Mouse (Mus musculus): ENCODE measurements around the gene Fam83e.

Fam83e gene

GRCm38 (mm10) chr7:45741777-45742176 is 20.8 kb downstream of the Fam83e start:
- DNase-seq: no peak

- DNase-seq: peak; percentile 73 to 80
These were observed 21.3 kb downstream of the Fam83e start for GRCm38 (mm10) chr7:45742338-45742737.

DNA sequence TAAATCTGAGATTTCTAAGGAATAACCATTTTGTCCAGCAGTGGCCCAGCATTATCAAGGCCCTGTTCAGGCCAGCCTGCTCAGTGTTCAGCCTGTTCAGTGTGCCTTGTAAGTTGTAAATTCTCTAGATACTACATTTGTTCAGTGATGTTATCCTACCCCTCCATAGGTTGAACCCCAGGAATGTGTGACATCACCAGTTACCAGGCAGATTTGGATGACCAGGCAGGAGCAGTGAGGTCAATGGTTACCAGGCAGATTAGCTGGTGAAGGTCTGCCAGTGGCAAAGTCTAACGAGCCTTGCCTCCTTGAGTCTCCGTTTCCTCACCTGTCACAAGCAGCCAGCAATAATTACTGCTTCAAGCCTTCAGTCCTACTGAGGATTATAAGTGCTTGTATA is 23.4 kb downstream of the Fam83e start:
- peak; percentile 90 to 95 for DNase-seq

GRCm38 (mm10) chr7:45746518-45746917 is 25.5 kb downstream of the Fam83e start:
- DNase-seq: no peak

- no peak for DNase-seq
These were observed 26.4 kb downstream of the Fam83e start for GRCm38 (mm10) chr7:45747450-45747849.

DNA sequence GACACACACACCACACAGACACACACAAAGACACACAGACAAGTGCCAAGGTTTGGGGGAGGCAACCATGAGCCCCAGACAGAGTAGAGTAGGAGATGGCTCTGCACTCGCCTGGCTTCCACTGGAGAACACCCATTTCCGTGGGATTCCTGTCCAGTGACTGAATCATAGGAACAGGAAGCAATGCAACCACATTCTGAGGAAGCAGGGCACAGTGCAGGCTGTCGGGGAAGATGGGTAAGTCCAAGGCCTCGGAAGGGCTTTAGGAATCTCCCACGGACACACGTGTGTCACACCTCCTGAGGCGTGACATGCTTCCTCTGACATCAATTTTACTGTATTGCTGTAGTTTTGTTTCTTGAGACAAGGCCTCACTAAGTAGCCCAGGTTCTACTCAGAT is 27.1 kb downstream of the Fam83e start:
- no peak for DNase-seq

DNA sequence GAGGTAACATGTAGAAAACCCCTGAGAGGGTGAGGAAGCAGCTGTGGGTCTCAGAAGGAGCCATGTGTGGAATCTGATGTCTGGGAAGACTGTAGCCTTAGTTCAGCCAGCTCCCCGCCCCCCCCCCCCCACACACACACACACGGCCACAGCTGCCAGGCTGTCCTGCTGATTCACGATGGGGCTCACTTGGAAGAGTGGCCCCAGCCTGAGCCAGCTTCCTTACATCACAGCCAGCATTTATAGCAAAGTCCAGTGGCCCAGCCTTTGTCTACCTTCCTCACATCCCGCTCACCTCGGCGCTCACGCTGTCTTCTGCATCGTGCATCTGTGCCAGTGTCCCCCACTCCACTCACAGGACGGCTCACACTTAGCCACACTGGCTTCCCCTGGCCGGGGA is 28.4 kb downstream of the Fam83e start:
- no peak for DNase-seq

GRCm38 (mm10) chr7:45750162-45750561 is 29.1 kb downstream of the Fam83e start:
- DNase-seq: no peak

DNA sequence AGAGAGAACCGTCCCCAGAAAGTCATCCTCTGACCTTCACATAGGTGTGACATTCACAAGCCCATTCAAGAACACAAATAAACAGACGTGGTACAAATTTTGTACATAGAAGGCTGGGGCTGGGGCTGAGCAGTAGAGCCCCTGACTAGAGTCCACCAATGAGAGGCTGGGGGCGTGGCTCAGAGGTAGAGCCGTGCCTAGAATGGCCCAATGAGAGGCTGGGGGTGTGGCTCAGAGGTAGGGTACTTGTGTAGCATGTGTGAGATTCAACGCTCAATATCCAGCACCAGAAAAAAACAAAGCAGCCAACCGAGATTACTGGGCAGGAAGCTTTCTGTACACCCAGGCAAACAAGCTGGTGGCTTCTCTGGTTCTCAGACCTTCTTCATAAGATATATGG is 34.7 kb downstream of the Fam83e start:
- no peak for DNase-seq

- peak; percentile 43 to 48 for DNase-seq
These were observed 38.4 kb downstream of the Fam83e start for GRCm38 (mm10) chr7:45759400-45759799.

DNA sequence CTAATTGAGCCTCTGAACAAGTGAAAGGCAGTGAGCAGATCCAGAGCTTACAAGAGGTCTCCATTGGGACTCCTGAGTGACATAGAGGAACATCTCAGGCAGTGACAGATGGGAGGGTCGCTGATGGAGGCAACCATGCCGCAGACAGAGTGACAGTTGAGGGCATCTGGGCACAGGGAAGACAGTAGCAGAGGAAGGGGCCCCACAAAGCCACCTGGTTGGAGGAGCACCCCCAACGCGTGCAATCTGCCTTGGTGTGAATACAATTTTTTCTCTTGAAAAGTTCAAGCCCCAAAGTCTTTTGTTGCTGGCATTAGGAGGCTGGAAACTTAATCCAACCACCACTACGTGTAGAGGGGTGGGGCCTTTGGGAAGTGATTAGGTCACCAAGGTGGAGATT is 39.1 kb downstream of the Fam83e start:
- no peak for DNase-seq

GRCm38 (mm10) chr7:45765995-45766394 is 45.0 kb downstream of the Fam83e start:
- no peak for DNase-seq

GRCm38 (mm10) chr7:45766764-45767163 is 45.8 kb downstream of the Fam83e start:
- no peak for DNase-seq

DNA sequence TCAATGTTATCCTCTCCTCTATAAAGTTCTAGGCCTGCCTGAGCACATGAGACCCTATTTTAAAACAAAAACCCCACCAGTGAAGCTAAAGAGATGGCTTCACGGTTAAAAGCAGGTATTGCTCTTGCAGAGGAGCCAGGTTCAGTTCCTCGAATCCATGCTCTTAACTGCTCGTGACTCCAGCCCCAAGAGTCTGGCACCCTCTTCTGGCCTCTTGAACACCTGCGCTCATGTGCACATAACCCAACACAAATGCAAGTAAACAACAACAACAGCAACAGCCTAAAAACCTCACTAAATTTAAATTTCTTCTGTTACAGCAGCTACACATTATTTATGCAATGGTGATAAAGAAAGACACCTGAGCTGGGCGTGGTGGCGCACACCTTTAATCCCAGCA is 46.5 kb downstream of the Fam83e start:
- no peak for DNase-seq

- DNase-seq: no peak
These were observed 49.5 kb downstream of the Fam83e start for GRCm38 (mm10) chr7:45770427-45771082.

GRCm38 (mm10) chr7:45771101-45771500 is 50.1 kb downstream of the Fam83e start:
- DNase-seq: no peak

DNA sequence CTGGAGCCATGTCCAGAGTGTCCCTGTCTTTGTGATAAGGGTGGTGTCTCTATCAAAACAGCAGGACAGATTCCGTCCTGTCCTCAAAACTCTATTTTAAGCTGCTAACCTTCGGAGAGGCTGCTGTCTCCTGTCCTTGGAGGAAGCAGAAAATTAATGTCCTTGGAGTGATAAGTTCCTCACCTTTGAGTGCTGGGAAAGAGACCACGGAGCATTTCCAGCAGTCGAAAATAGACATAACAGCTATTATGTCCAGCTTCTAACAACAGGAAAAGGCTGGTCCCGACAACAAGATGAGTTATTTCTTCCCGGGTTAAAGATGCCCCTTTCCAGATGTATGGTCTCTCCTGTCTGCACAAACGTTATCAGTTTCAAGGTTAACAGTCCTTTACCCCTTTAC is 54.2 kb downstream of the Fam83e start:
- DNase-seq: no peak
